Mouse (Mus musculus) midbrain, embryonic 14.5 days (tissue): ENCODE data around the gene 2210016F16Rik. TPM values are rescaled to one million over a fixed set of nuclear protein-coding genes. Genes with fewer than 3 reads are reported as not detected.

ENCODE experiments used
- ATAC-seq: fragments of 200-750 bp; cut with Nextera tagmentation; 2 replicates; pipeline ENCODE4 v1.8.0; 2017; ENCODE audit warnings: moderate number of reproducible peaks, moderate library complexity; ENCODE audit not compliant: low FRiP score, low TSS enrichment
- DNase-seq: peaks from one replicate; pipeline ENCODE4 v3.0.0-alpha.2; 2015
- H3K27ac ChIP-seq: fragments of 300-500 bp; sonication (generic); replicated peaks from 2 replicates; pipeline ENCODE4 v1.5.1; 2014; ENCODE audit warnings: mild to moderate bottlenecking, low read depth, low read length, moderate library complexity
- H3K27me3 ChIP-seq: fragments of 300-500 bp; sonication (generic); 2 replicates; pipeline ENCODE4 v1.6.1; 2014; ENCODE audit warnings: low read length, control low read depth, mixed read lengths; ENCODE audit not compliant: control insufficient read depth, insufficient read depth
- H3K36me3 ChIP-seq: fragments of 300-500 bp; sonication (generic); 2 replicates; pipeline ENCODE4 v1.6.1; 2014; ENCODE audit warnings: low read length, control low read depth; ENCODE audit not compliant: control insufficient read depth, insufficient read depth
- H3K4me1 ChIP-seq: fragments of 300-500 bp; sonication (generic); 2 replicates; pipeline ENCODE4 v1.6.1; 2014; ENCODE audit warnings: mild to moderate bottlenecking, antibody characterized with exemption, low read length, control low read depth; ENCODE audit not compliant: control insufficient read depth, insufficient read depth
- H3K4me2 ChIP-seq: fragments of 300-500 bp; sonication (generic); 2 replicates; pipeline ENCODE4 v1.6.1; 2014; ENCODE audit warnings: mild to moderate bottlenecking, low read length, moderate library complexity
- H3K4me3 ChIP-seq: fragments of 300-500 bp; sonication (generic); replicated peaks from 2 replicates; pipeline ENCODE4 v1.5.1; 2014; ENCODE audit warnings: low read depth, low read length
- H3K9ac ChIP-seq: fragments of 300-500 bp; sonication (generic); replicated peaks from 2 replicates; pipeline ENCODE4 v1.6.1; 2014; ENCODE audit warnings: mild to moderate bottlenecking, low read length, moderate library complexity
- H3K9me3 ChIP-seq: fragments of 300-500 bp; sonication (generic); 2 replicates; pipeline ENCODE4 v1.6.1; 2016; ENCODE audit warnings: low read length, control low read depth, mixed read lengths; ENCODE audit not compliant: control insufficient read depth
- WGBS: fragments of 180-500 bp; shearing (Covaris S2); extraction: QIAGEN DNeasy Blood & Tissue Kit; methylation state at CpG from one replicate; pipeline ENCODE4 v1.1.7; 2014; 5-methylcytosine and 5-hydroxymethylcytosine counted together
- microRNA counts: library from miRNA; unstranded; fragments of <30 nt; microRNA quantifications from one replicate; lab custom pipeline; 2016
- microRNA-seq: library from miRNA; unstranded; fragments of <30 nt; microRNA quantifications from one replicate; pipeline ENCODE4, GENCODE M21; 2016
- polyA plus RNA-seq: library from polyadenylated mRNA; unstranded; fragments of >200 nt; fragmentation: Nextera tagmentation; extraction: Ambion mirVana; gene quantifications from 2 replicates; pipeline ENCODE4 v1.2.1, GENCODE M21; 2014

The 2210016F16Rik gene
- polyA plus RNA-seq, 1 experiment from 2014 or later: 22.9 TPM

- Histone ChIP-seq H3K9ac (no peak overlapping the region), H3K9me3 (no peaks in the 10 kb centered on the region), H3K36me3 (no peaks in the 10 kb centered on the region), H3K27me3 (no peaks in the 10 kb centered on the region), H3K4me2 (no peak overlapping the region), H3K4me1 (no peaks in the 10 kb centered on the region), H3K27ac (no peak overlapping the region), H3K4me3 (no peak overlapping the region)
- ATAC-seq: no peak
- DNase-seq: no peak
- 97% methylated on average over 5 of the region's 5 CpGs for WGBS
Observed at GRCm38 (mm10) chr13:58334116-58334515, 50.9 kb downstream of the 2210016F16Rik start.

MicroRNAs encoded within 50 kb of the gene (microRNA counts, 519-probe panel; counts per million panel counts)
- 5,176 counts per million, percentile 55 among the panel's probes with 10 or more counts for microRNA mmu-miR-7a (lab: Ali Mortazavi, UCI)

Small RNA genes within 50 kb of the gene (microRNA-seq; reads per million reads assigned to microRNA genes)
- 720 reads per million, percentile 78 among the genes with 10 or more reads in this experiment for gene Mir7-1

Other genes starting within 250 kb of the 2210016F16Rik start
- 59.7 TPM in 2 replicates for gene Idnk, start 227.6 kb downstream of the 2210016F16Rik start, polyA plus RNA-seq
- gene Ubqln1, start 169.6 kb downstream of the 2210016F16Rik start, polyA plus RNA-seq: 100 and 112 TPM in 2 replicates
- 25.2 TPM in 2 replicates for gene Gkap1, start 109.5 kb downstream of the 2210016F16Rik start, polyA plus RNA-seq
- 1.3 and 2.3 TPM in 2 replicates for gene Kif27, start 26.1 kb downstream of the 2210016F16Rik start, polyA plus RNA-seq
- gene Rmi1, start 17.0 kb upstream of the 2210016F16Rik start, polyA plus RNA-seq: 24.6 and 26.0 TPM in 2 replicates
- gene Hnrnpk, start 18.1 kb upstream of the 2210016F16Rik start, polyA plus RNA-seq: 1,214 and 1,754 TPM in 2 replicates
- not detected in 2 replicates for gene Slc28a3, start 225.7 kb upstream of the 2210016F16Rik start, polyA plus RNA-seq